Mouse (Mus musculus) c-Kit-positive CD71-negative TER-119-negative erythroid progenitor cells, embryonic 14.5 days (primary cell): Measurements from ENCODE around the gene Hsd17b14.

Experiments
- DNase-seq: peaks from one replicate; pipeline ENCODE4 v3.0.0-alpha.2; 2013; ENCODE audit warnings: low read depth

Hsd17b14 gene

DNA sequence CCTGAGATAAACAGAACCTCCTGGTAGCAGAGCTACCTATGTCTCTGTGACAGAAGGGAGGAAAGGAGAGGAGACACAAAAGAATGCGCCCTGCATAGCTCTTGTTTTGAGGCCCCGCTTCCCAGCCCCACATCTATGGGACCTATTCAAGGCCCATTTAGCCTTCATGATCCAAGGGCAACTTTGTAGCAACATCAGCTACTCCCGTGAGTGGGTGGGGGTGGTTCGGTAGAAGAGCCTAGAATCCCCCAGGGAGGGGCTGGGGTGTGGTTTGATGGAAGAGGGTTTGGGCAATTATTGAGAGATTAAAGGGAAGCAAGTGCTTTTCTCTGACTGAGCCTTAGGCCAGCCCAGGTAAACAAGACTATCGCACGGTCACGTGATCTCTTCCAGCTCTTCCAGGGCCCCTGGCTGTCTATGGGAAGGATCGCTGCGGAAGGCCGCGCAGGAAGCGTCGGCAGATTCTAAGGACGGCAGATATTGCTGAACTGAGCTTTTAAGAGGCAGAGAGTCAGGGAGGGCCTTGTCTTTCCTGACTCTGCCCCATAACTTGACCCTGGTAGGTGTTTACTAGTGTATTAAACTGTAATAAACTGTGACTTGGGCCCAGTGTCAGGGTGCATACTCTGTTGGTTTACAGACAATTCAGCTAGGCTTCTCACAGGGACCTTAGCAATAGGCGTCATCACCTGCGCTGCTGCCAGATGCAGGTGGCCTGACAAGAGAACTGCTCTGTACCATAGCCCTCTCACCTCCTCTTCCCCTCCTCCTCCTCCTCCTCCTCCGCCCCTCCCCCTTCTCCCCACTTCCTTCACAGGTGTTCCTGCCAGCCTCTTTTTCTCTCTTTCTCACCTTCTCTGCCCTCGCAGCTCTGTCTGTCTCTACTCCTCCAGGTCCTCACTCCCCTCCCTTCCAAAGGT, 44.5 kb downstream of the Hsd17b14 start:
- DNase-seq: no peak

- DNase-seq: no peak
Measured at GRCm38 (mm10) chr7:45605704-45606289, 51.1 kb downstream of the Hsd17b14 start.

GRCm38 (mm10) chr7:45609511-45609910, 54.8 kb downstream of the Hsd17b14 start:
- no peak for DNase-seq

DNA sequence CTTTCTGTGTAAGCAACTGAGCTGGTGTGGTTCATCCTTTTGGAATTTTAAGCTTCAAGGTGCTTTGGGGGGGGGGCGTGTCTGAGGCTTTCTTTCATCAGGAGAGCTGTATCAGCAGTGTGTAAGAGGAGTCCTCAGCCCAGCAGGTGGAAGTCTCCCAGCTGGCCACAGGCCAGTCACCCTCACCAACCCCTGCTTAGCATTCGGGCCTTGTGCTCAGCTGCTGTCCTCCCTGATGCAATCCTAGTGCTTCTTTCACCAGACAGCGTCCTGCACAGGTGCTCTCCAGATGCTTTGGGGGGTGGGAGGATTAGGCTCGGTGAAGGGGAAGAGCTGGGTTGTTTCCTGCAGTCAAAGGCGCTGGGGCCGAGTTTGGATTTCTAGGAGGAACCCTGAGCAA, 61.6 kb downstream of the Hsd17b14 start:
- no peak for DNase-seq

- no peak for DNase-seq
Measured at GRCm38 (mm10) chr7:45617042-45617695, 62.5 kb downstream of the Hsd17b14 start, which contains the start of gene Fut1. TSS of gene Fut1 (plus strand) at chr7:45617289.
